Mouse (Mus musculus): ENCODE results near the gene Otud6a. TPM values are rescaled to one million over a fixed set of nuclear protein-coding genes. Genes with fewer than 3 reads are reported as not detected.

Otud6a gene
- polyA plus RNA-seq, 1 experiment from 2014 or later: not detected

DNA sequence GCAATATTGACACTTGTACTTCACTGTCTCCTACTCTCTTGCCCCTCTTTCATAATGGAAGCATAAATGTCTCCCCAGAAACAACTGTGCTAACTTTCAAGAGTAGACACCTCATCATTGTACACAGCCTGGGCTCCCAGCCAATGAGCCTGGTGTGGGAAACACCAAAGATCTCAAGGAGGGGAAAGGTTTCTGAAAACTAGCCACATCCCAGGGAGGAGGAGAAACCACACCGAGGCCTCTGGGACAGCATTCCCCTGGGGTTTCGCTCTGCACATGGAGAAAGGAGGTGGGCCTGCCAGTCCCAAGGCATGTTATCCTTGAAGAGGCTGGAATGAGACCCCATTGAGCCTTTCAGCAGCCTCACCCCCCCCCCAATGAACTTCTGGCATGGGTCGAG is 41.3 kb downstream of the Otud6a start:
- Histone ChIP-seq H3K27me3 (peaks cover 14% of the 10 kb centered on the region; the same call in 1 of the 2 replicates), H3K27ac (replicated peaks) (no peak overlapping the region), H3K36me3 (replicated peaks) (no peaks in the 10 kb centered on the region), H3K4me2 (no peak overlapping the region), H3K4me3 (replicated peaks) (no peak overlapping the region), H3K4me1 (replicated peaks) (no peaks in the 10 kb centered on the region), H3K9ac (no peak overlapping the region), H3K9me3 (replicated peaks) (no peaks in the 10 kb centered on the region)
- WGBS (ENCODE audit: insufficient replicate concordance): 68% methylated on average over 3 of the region's 3 CpGs
- ATAC-seq (ENCODE audit: insufficient read depth): no peak

DNA sequence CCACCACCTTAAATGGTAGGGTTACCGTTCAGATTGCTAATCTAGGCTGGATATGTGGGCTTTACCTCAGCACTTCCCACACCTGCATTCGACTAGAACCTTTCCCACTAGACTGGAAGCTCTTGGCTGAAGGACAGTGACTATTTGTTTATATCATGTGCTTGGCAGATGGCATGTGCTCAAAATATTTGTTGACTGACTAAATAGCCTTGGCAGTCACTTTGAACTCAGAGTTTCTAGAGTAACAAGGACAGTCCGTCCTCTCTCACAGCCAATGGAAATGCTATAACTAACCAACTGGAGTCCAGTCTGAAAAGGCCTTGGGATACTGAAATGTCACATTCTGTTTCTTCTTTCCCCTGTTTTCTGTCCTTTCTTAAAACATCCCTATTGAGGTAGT is 42.7 kb downstream of the Otud6a start:
- no peak overlapping the region for H3K27ac ChIP-seq (replicated peaks)
- no peak for ATAC-seq (ENCODE audit: insufficient read depth)

DNA sequence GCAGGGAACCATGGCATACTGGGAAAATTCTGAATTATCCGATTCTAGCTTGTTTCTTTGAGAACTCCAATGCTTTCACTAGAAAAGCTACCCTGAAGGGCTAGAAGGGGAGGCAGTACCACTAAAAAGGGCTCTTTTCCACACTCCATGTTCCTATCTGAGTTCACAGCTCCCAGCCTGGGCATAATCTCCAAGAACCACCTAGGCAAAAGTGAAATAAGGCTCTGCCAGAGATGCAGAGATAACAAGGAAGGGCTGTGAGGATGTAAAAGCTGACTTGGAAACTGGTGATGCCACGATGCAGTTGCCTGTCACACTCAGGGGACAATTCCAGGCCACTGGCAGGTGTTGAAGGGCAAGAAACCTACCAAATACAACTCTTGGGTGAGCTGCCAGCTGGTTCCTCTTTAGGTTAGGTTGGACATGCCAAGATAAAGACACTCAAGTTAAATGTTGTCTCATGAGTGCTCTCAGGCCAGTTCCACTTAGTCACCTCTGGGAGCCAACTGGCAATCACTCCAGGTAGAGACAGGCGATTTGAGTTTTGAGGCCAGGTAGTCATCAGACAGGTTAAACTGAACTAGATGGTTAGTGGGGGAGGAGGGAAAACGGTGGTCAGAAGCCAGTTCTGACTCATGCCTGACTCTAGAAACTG is 46.9 kb downstream of the Otud6a start:
- 56% methylated on average over 4 of the region's 4 CpGs for WGBS (ENCODE audit: insufficient replicate concordance)
- no peak overlapping the region for H3K4me3 ChIP-seq (replicated peaks)
- H3K27ac ChIP-seq (replicated peaks): no peak overlapping the region
- H3K36me3 ChIP-seq (replicated peaks): no peaks in the 10 kb centered on the region
- H3K27me3 ChIP-seq: peaks cover 16% of the 10 kb centered on the region; the same call in 1 of the 2 replicates
- no peak overlapping the region for H3K4me2 ChIP-seq
- H3K4me1 ChIP-seq (replicated peaks): peaks cover 3% of the 10 kb centered on the region; the same call in 1 of the 2 replicates
- no peaks in the 10 kb centered on the region for H3K9me3 ChIP-seq (replicated peaks)
- peak; percentile 44; the same call in 1 of the 2 replicates for ATAC-seq (ENCODE audit: insufficient read depth)
- no peak overlapping the region for H3K9ac ChIP-seq

More for the DNA sequence above, 42.7 kb downstream of the Otud6a start:
- Histone ChIP-seq H3K27me3 (peaks cover 20% of the 10 kb centered on the region; the same call in 1 of the 2 replicates), H3K9ac (no peak overlapping the region), H3K4me1 (replicated peaks) (peaks cover 3% of the 10 kb centered on the region; the same call in 1 of the 2 replicates), H3K4me3 (replicated peaks) (no peak overlapping the region), H3K36me3 (replicated peaks) (no peaks in the 10 kb centered on the region), H3K9me3 (replicated peaks) (no peaks in the 10 kb centered on the region), H3K4me2 (no peak overlapping the region)
- 61% methylated on average over 3 of the region's 3 CpGs for WGBS (ENCODE audit: insufficient replicate concordance)

MicroRNAs within 50 kb of the gene (microRNA counts, 519-probe panel; counts per million panel counts)
- 2,746 counts per million, percentile 54 among the panel's probes with 10 or more counts for microRNA mmu-miR-676

Small RNA genes within 50 kb of the gene (microRNA-seq; reads per million reads assigned to microRNA genes)
- gene Mir676: 806 reads per million, percentile 74 among the genes with 10 or more reads in this experiment

Other genes with a start within 250 kb of the Otud6a start
- gene Awat2, start 13.7 kb downstream of the Otud6a start, polyA plus RNA-seq (2015; fragmentation: Nextera tagmentation; extraction: Ambion mirVana): 0.21 and 0.31 TPM in 2 replicates
- 12.2 and 13.8 TPM in 2 replicates for gene Igbp1, start 65.3 kb downstream of the Otud6a start, polyA plus RNA-seq (2015; fragmentation: Nextera tagmentation; extraction: Ambion mirVana)
- gene Dgat2l6, start 95.8 kb downstream of the Otud6a start, polyA plus RNA-seq (2015; fragmentation: Nextera tagmentation; extraction: Ambion mirVana): not detected in 2 replicates
- not detected in 2 replicates for gene Awat1, start 143.2 kb downstream of the Otud6a start, polyA plus RNA-seq (2015; fragmentation: Nextera tagmentation; extraction: Ambion mirVana)
- gene P2ry4, start 165.9 kb downstream of the Otud6a start, polyA plus RNA-seq (2015; fragmentation: Nextera tagmentation; extraction: Ambion mirVana): 0.38 and 0.53 TPM in 2 replicates
- gene Arr3, start 176.5 kb downstream of the Otud6a start, polyA plus RNA-seq (2015; fragmentation: Nextera tagmentation; extraction: Ambion mirVana): not detected in 2 replicates
- 20.3 and 22.2 TPM in 2 replicates for gene Kif4, start 196.7 kb downstream of the Otud6a start, polyA plus RNA-seq (2015; fragmentation: Nextera tagmentation; extraction: Ambion mirVana)
- 56.4 and 61.4 TPM in 2 replicates for gene Pdzd11, start 197.6 kb downstream of the Otud6a start, polyA plus RNA-seq (2015; fragmentation: Nextera tagmentation; extraction: Ambion mirVana)